Mouse (Mus musculus): ENCODE measurements around the gene Tmem211.

Gene Tmem211

DNA sequence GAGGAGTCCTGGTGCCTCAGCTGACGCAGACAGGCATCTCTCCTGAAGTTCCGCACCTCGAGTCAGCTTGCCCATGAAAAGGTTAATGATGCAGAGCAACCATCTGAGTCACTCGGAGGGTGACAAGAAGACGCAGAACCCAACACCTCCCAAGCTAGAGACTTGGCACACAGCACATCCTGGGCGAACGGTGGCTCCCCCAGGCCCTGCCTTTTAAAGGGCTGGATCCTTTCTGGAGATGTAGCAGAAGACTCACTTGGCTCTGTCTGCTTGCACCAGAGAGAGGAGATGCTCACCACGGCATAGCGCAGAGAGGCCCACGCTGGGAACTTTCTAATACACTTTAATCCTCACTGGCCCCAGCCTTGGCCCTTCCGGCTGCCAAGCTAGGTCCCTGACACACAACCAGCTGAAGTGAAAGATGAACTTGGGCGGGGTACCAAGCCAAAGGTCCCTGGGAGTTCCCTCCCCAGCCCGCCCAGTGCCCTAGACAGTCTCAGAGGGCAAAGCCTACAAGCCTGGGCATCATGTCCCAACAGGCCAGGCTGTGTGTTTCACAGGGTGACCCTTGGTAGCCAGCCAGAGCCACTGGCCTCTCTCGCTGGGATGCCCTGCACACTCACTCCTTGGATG is 10.3 kb upstream of the Tmem211 start:
- Histone ChIP-seq H3K4me1 (replicated peaks; ENCODE audit: low read depth, low read length) (peaks cover 67% of the 10 kb centered on the region), H3K27me3 (ENCODE audit: insufficient read depth, low read length) (peaks cover 20% of the 10 kb centered on the region), H3K36me3 (ENCODE audit: insufficient read depth, low read length) (peaks cover 4% of the 10 kb centered on the region; the same call in 1 of the 2 replicates), H3K9me3 (ENCODE audit: low read length) (no peaks in the 10 kb centered on the region), H3K4me3 (replicated peaks; ENCODE audit: low read length) (peak overlapping the region; percentile 17; the same call in 1 of the 2 replicates)
- TF ChIP-seq CTCF (conservative IDR thresholded peaks at IDR 0.05; ENCODE audit: low read length) (no peak), POU5F1 (IDR thresholded peaks at IDR 0.05; ENCODE audit: borderline replicate concordance, low read length) (no peak)

DNA sequence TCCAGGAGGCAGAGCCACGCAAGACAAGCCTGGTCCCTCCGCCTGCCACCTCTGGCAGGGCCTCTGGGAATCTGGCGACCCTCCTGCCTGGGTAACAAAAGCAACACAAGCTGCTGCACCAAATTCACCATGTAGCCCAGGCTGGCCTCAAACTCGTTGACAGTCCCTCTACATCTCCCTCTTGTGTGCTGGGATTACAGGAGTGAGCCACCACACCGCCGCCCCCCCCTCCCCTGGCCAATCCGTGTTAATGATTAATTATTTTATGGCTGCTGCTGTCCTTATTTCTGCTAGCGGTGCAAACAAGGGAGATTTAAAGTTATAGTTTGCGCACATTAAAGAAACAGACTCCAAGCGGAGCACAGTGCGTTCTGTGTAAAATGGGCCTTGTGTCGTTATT is 9.6 kb upstream of the Tmem211 start:
- TF ChIP-seq POU5F1 (IDR thresholded peaks at IDR 0.05; ENCODE audit: borderline replicate concordance, low read length) (no peak), CTCF (conservative IDR thresholded peaks at IDR 0.05; ENCODE audit: low read length) (no peak), NANOG (IDR thresholded peaks at IDR 0.05; ENCODE audit: borderline replicate concordance, low read length) (no peak)
- H3K27me3 ChIP-seq (ENCODE audit: insufficient read depth, low read length): peaks cover 20% of the 10 kb centered on the region
- H3K4me3 ChIP-seq (replicated peaks; ENCODE audit: low read length): peak overlapping the region; percentile 17; the same call in 1 of the 2 replicates
- H3K36me3 ChIP-seq (ENCODE audit: insufficient read depth, low read length): peaks cover 4% of the 10 kb centered on the region; the same call in 1 of the 2 replicates
- no peaks in the 10 kb centered on the region for H3K9me3 ChIP-seq (ENCODE audit: low read length)
- H3K4me1 ChIP-seq (replicated peaks; ENCODE audit: low read depth, low read length): peaks cover 66% of the 10 kb centered on the region

GRCm38 (mm10) chr5:113218617-113219235 is 8.0 kb upstream of the Tmem211 start:
- H3K9me3 ChIP-seq (ENCODE audit: low read length): no peaks in the 10 kb centered on the region
- no peaks in the 10 kb centered on the region; the same call in 1 of the 2 replicates for H3K36me3 ChIP-seq (ENCODE audit: insufficient read depth, low read length)
- H3K4me3 ChIP-seq (replicated peaks; ENCODE audit: low read length): no peak overlapping the region
- H3K4me1 ChIP-seq (replicated peaks; ENCODE audit: low read depth, low read length): peaks cover 67% of the 10 kb centered on the region
- TF ChIP-seq NANOG (IDR thresholded peaks at IDR 0.05; ENCODE audit: borderline replicate concordance, low read length): no peak
- TF ChIP-seq CTCF (conservative IDR thresholded peaks at IDR 0.05; ENCODE audit: low read length): no peak
- TF ChIP-seq POU5F1 (IDR thresholded peaks at IDR 0.05; ENCODE audit: borderline replicate concordance, low read length): no peak
- peaks cover 20% of the 10 kb centered on the region for H3K27me3 ChIP-seq (ENCODE audit: insufficient read depth, low read length)

DNA sequence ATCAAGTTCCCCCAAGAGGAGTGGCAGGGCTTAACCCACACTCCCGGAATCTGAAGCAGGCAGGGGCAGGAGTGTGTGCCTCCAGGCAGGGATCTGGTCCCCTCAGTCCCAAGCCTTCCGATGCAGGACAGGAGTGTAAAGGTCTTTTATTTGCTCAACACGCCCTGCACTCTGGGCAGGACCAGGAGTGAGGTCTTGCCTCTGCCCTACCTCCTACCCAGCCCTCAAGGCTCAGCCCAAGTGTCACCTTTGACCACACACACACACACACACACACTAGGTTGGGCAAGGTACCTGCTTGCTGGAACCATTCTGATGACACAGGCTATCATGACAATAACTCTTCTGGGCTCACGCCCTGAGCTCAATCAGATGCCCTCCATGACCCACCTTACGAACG is 7.3 kb upstream of the Tmem211 start:
- Histone ChIP-seq H3K4me1 (replicated peaks; ENCODE audit: low read depth, low read length) (peaks cover 67% of the 10 kb centered on the region), H3K27me3 (ENCODE audit: insufficient read depth, low read length) (peaks cover 20% of the 10 kb centered on the region), H3K36me3 (ENCODE audit: insufficient read depth, low read length) (no peaks in the 10 kb centered on the region; the same call in 1 of the 2 replicates), H3K4me3 (replicated peaks; ENCODE audit: low read length) (0 out of 2 replicates have a peak overlapping the region, but pooled peaks have one; percentile 90), H3K9me3 (ENCODE audit: low read length) (no peaks in the 10 kb centered on the region)
- no peak for TF ChIP-seq CTCF (conservative IDR thresholded peaks at IDR 0.05; ENCODE audit: low read length)
- TF ChIP-seq POU5F1 (IDR thresholded peaks at IDR 0.05; ENCODE audit: borderline replicate concordance, low read length): no peak
- no peak for TF ChIP-seq NANOG (IDR thresholded peaks at IDR 0.05; ENCODE audit: borderline replicate concordance, low read length)

DNA sequence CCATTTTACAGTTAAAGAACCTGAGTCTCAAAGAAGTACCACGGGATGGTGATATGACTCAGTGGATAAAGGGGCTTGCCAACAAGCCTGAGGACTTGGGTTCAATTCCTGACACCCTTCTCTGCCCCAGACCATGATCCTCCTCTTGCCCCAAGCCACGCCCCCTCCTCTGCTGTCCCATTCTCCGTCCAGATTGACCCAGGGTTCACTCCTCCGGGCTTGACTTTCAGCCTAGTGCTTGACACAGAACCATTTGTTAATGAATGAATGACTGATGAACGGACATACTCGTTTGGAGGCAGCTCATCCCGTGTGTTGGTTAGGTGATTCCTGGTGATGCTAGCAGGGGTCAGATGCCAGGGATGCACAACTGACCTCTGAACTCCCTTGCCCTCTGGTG is 6.8 kb upstream of the Tmem211 start:
- Histone ChIP-seq H3K36me3 (ENCODE audit: insufficient read depth, low read length) (no peaks in the 10 kb centered on the region; the same call in 1 of the 2 replicates), H3K27me3 (ENCODE audit: insufficient read depth, low read length) (peaks cover 20% of the 10 kb centered on the region), H3K4me1 (replicated peaks; ENCODE audit: low read depth, low read length) (peaks cover 69% of the 10 kb centered on the region), H3K9me3 (ENCODE audit: low read length) (no peaks in the 10 kb centered on the region), H3K4me3 (replicated peaks; ENCODE audit: low read length) (0 out of 2 replicates have a peak overlapping the region, but pooled peaks have one; percentile 90)
- TF ChIP-seq CTCF (conservative IDR thresholded peaks at IDR 0.05; ENCODE audit: low read length) (no peak), NANOG (IDR thresholded peaks at IDR 0.05; ENCODE audit: borderline replicate concordance, low read length) (no peak), POU5F1 (IDR thresholded peaks at IDR 0.05; ENCODE audit: borderline replicate concordance, low read length) (no peak)

- peaks cover 20% of the 10 kb centered on the region for H3K27me3 ChIP-seq (ENCODE audit: insufficient read depth, low read length)
- no peaks in the 10 kb centered on the region for H3K9me3 ChIP-seq (ENCODE audit: low read length)
- H3K4me3 ChIP-seq (replicated peaks; ENCODE audit: low read length): peak overlapping the region; percentile 90
- H3K36me3 ChIP-seq (ENCODE audit: insufficient read depth, low read length): no peaks in the 10 kb centered on the region; the same call in 1 of the 2 replicates
- no peak for TF ChIP-seq CTCF (conservative IDR thresholded peaks at IDR 0.05; ENCODE audit: low read length)
- no peak for TF ChIP-seq POU5F1 (IDR thresholded peaks at IDR 0.05; ENCODE audit: borderline replicate concordance, low read length)
- no peak for TF ChIP-seq NANOG (IDR thresholded peaks at IDR 0.05; ENCODE audit: borderline replicate concordance, low read length)
- peaks cover 70% of the 10 kb centered on the region for H3K4me1 ChIP-seq (replicated peaks; ENCODE audit: low read depth, low read length)
These were observed 6.1 kb upstream of the Tmem211 start for GRCm38 (mm10) chr5:113220383-113221146.

DNA sequence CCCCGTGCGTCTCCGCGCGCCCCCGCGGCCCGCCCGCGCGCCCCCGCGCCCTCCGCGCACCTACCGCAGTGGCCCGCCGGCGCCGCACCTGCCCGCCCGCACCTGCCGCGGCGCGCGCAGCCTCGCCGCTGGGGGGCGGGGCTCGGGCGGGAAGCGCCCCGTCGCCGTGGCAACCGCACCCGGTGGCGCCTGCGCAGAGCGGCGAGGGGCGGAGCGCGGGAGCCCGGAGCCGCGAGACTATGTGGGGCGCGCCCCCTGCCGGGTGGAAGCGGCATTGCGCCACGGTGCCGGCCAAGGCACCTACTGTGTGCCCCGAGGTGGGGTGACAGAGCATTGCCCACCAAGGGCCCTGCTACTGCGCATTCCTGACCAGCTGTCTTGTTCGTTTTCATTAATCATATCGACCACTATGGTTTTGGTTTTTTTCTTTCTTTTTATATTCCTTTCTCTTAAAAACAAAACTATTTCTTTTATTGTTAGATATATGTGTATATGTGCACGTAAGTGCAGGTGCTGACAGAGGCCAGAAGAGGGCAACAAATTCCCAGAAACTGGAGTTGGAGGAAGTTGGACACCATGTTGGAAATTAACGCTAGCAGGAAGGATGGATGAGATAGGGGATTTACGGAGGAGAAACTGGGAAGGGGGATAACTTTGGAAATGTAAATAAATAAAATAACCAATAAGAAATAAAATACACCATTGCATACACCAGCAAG is 5.4 kb upstream of the Tmem211 start, which contains the start of gene 2900026A02Rik:
Gene 2900026A02Rik (minus strand): TSS at position 90 of the 719 bp plus-strand sequence.
- H3K36me3 ChIP-seq (ENCODE audit: insufficient read depth, low read length): no peaks in the 10 kb centered on the region
- peaks cover 70% of the 10 kb centered on the region for H3K4me1 ChIP-seq (replicated peaks; ENCODE audit: low read depth, low read length)
- peak within 1 kb of the TSS; percentile 90 for H3K4me3 ChIP-seq (replicated peaks; ENCODE audit: low read length)
- no peaks in the 10 kb centered on the region for H3K9me3 ChIP-seq (ENCODE audit: low read length)
- peaks cover 20% of the 10 kb centered on the region for H3K27me3 ChIP-seq (ENCODE audit: insufficient read depth, low read length)
- TF ChIP-seq POU5F1 (IDR thresholded peaks at IDR 0.05; ENCODE audit: borderline replicate concordance, low read length): no peak
- peak; percentile 52 for TF ChIP-seq CTCF (conservative IDR thresholded peaks at IDR 0.05; ENCODE audit: low read length)

Measured in E14TG2a.4 (cell line).